ENCODE assay signal across 21 mouse cellular contexts in genomic region chr4:81027558-81027957, GRCm38 (mm10).
DNase-seq lines count a peak whose midpoint lies in the region; ATAC-seq and TF ChIP-seq lines count a peak whose summit lies in the region.
"Had no signal": no experiment of that assay in that cellular context is flagged by ENCODE, and none has a peak within 500 bp of the region (broad histone marks: within the 10 kb centered on the region; RNA-seq: fewer than 3 reads in every experiment).

No protein-coding gene starts in this region.

- no peak overlapping the region for H3K4me3 ChIP-seq in liver, embryonic 14.5 days (ENCODE audit: insufficient read depth in 1 of 2, low read depth in 2 of 2, low read length in 2 of 2)
- H3K4me3 ChIP-seq in liver, embryonic 12.5 days = no peak overlapping the region
- no peak overlapping the region for H3K4me3 ChIP-seq in midbrain, embryonic 16.5 days (ENCODE audit: low read depth, low read length)
- H3K4me3 ChIP-seq: embryonic facial prominence, embryonic 15.5 days; heart, embryonic 12.5 days; hindbrain, embryonic 12.5 days; neural tube, embryonic 12.5 days had no signal

- no peaks in the 10 kb centered on the region for H3K27me3 ChIP-seq in liver, embryonic 14.5 days (ENCODE audit: control insufficient read depth, insufficient read depth, low read length)
- no peaks in the 10 kb centered on the region for H3K27me3 ChIP-seq in liver, embryonic 12.5 days (replicated peaks)
- H3K27me3 ChIP-seq in midbrain, embryonic 16.5 days (ENCODE audit: control insufficient read depth, insufficient read depth, low read depth, low read length) = no peaks in the 10 kb centered on the region
- H3K27me3 ChIP-seq: embryonic facial prominence, embryonic 15.5 days; heart, embryonic 12.5 days; hindbrain, embryonic 12.5 days; neural tube, embryonic 12.5 days had no signal

- TF ChIP-seq CTCF in liver, embryonic 14.5 days (IDR thresholded peaks at IDR 0.05; ENCODE audit: low read depth) = peak; percentile 9; the same call in 1 of the 2 replicates

- H3K27ac ChIP-seq in liver, embryonic 14.5 days = no peak overlapping the region
- H3K27ac ChIP-seq in liver, embryonic 12.5 days = no peak overlapping the region
- H3K27ac ChIP-seq in midbrain, embryonic 16.5 days (ENCODE audit: low read length) = no peak overlapping the region
- H3K27ac ChIP-seq: embryonic facial prominence, embryonic 15.5 days; hindbrain, embryonic 12.5 days; neural tube, embryonic 12.5 days had no signal

- ATAC-seq in liver, embryonic 14.5 days (ENCODE audit: insufficient read depth) = no peak
- no peak for ATAC-seq in liver, embryonic 12.5 days
- no peak for ATAC-seq in midbrain, embryonic 16.5 days
- ATAC-seq: forebrain, postnatal 0 days; inflammation-experienced regulatory T-cells, adult 6 months had no signal

- H3K4me2 ChIP-seq in liver, embryonic 14.5 days (ENCODE audit: low read depth) = no peak overlapping the region
- H3K4me2 ChIP-seq in liver, embryonic 12.5 days = no peak overlapping the region
- no peak overlapping the region for H3K4me2 ChIP-seq in midbrain, embryonic 16.5 days (ENCODE audit: low read length)
- H3K4me2 ChIP-seq: embryonic facial prominence, embryonic 15.5 days; heart, embryonic 12.5 days; hindbrain, embryonic 12.5 days; midbrain, embryonic 11.5 days; neural tube, embryonic 12.5 days had no signal

- no peaks in the 10 kb centered on the region for H3K36me3 ChIP-seq in liver, embryonic 14.5 days (replicated peaks; ENCODE audit: control insufficient read depth, insufficient read depth, low read depth)
- H3K36me3 ChIP-seq in liver, embryonic 12.5 days = no peaks in the 10 kb centered on the region
- H3K36me3 ChIP-seq in midbrain, embryonic 16.5 days (ENCODE audit: control insufficient read depth, insufficient read depth, low read length) = no peaks in the 10 kb centered on the region
- H3K36me3 ChIP-seq: embryonic facial prominence, embryonic 15.5 days; heart, embryonic 12.5 days; hindbrain, embryonic 12.5 days; neural tube, embryonic 12.5 days had no signal

- peak; percentile 4 for DNase-seq in kidney, adult 18-20 months
- no peak for DNase-seq in kidney, postnatal 4 days
- DNase-seq in liver, embryonic 14.5 days (ENCODE audit: low read depth in 3 of 3, low spot score in 3 of 3) = no peak
- DNase-seq in ZHBTc4 (ENCODE audit: low read depth, low spot score) = peak; percentile 20
- peak; percentile 5 for DNase-seq in kidney, postnatal 14 days
- DNase-seq: adrenal gland, postnatal 25 days; cerebellum, adult 11 months; cerebellum, postnatal 25 days; forebrain, postnatal 0 days; heart, postnatal 14 days; layer of hippocampus, adult 9-11 months; right cerebral cortex, adult 18-20 months; thymus, postnatal 36 days had no signal

- H3K9me3 ChIP-seq in liver, embryonic 14.5 days (ENCODE audit: control insufficient read depth, low read length) = no peaks in the 10 kb centered on the region
- no peaks in the 10 kb centered on the region for H3K9me3 ChIP-seq in liver, embryonic 12.5 days (replicated peaks)
- H3K9me3 ChIP-seq in midbrain, embryonic 16.5 days (replicated peaks; ENCODE audit: control insufficient read depth, low read length, poor library complexity, severe bottlenecking) = no peaks in the 10 kb centered on the region
- H3K9me3 ChIP-seq: embryonic facial prominence, embryonic 15.5 days; heart, embryonic 12.5 days; hindbrain, embryonic 12.5 days; neural tube, embryonic 12.5 days had no signal

- H3K9ac ChIP-seq in liver, embryonic 14.5 days (replicated peaks) = no peak overlapping the region
- no peak overlapping the region for H3K9ac ChIP-seq in liver, embryonic 12.5 days
- no peak overlapping the region for H3K9ac ChIP-seq in midbrain, embryonic 16.5 days (ENCODE audit: low read depth, low read length)
- H3K9ac ChIP-seq: embryonic facial prominence, embryonic 15.5 days; forebrain, postnatal 0 days; heart, embryonic 12.5 days; hindbrain, embryonic 12.5 days; neural tube, embryonic 12.5 days had no signal

- H3K4me1 ChIP-seq in liver, embryonic 14.5 days (replicated peaks; ENCODE audit: control insufficient read depth in 2 of 2, insufficient read depth in 2 of 2, low read length in 1 of 2) = no peaks in the 10 kb centered on the region
- no peaks in the 10 kb centered on the region for H3K4me1 ChIP-seq in liver, embryonic 12.5 days
- H3K4me1 ChIP-seq in midbrain, embryonic 16.5 days (ENCODE audit: control insufficient read depth, insufficient read depth, low read length) = no peaks in the 10 kb centered on the region
- H3K4me1 ChIP-seq: embryonic facial prominence, embryonic 15.5 days; heart, embryonic 12.5 days; hindbrain, embryonic 12.5 days; neural tube, embryonic 12.5 days had no signal

- TF ChIP-seq EP300 in liver, embryonic 14.5 days (IDR thresholded peaks at IDR 0.05; ENCODE audit: low read depth) = no peak

- WGBS in liver, embryonic 14.5 days (ENCODE audit: insufficient replicate concordance) = 63% methylated on average over 1 of the region's 1 CpGs
- 74% methylated on average over 1 of the region's 1 CpGs for WGBS in liver, embryonic 12.5 days (ENCODE audit: insufficient replicate concordance)
- 95% methylated on average over 1 of the region's 1 CpGs for WGBS in midbrain, embryonic 16.5 days

Comparison
In these comparisons a context has a peak if more than half of its experiments do, and no peak if none do; other contexts are left out.
1. DNase-seq: peak in kidney, adult 18-20 months (single experiment), ZHBTc4 (single experiment) and kidney, postnatal 14 days (single experiment); none in kidney, postnatal 4 days (0 of 2) and liver, embryonic 14.5 days (0 of 3).